Mouse (Mus musculus) liver, adult 2 months (tissue): ENCODE results near the gene Cyp26c1. TPM values are rescaled to one million over a fixed set of nuclear protein-coding genes. Genes with fewer than 3 reads are reported as not detected.

Experiments used
- DNase-seq: peaks from one replicate; pipeline ENCODE4 v3.0.0-alpha.2; 2011; ENCODE audit warnings: low read depth, low spot score; ENCODE audit errors: extremely low read depth
- H3K27ac ChIP-seq: fragments of 200-500 bp; replicated peaks from 2 replicates; pipeline ENCODE4 v1.5.1; 2012; ENCODE audit warnings: low read depth, mild to moderate bottlenecking, control low read depth, inconsistent platforms, low read length; ENCODE audit not compliant: insufficient read depth
- H3K27me3 ChIP-seq: fragments of 200-500 bp; 2 replicates; pipeline ENCODE4 v1.6.1; 2012; ENCODE audit warnings: mild to moderate bottlenecking, moderate library complexity, low read length, inconsistent platforms; ENCODE audit not compliant: control insufficient read depth, insufficient read depth
- H3K36me3 ChIP-seq: fragments of 200-500 bp; 2 replicates; pipeline ENCODE4 v1.6.1; 2012; ENCODE audit warnings: low read length, inconsistent platforms; ENCODE audit not compliant: control insufficient read depth, insufficient read depth
- H3K4me1 ChIP-seq: fragments of 200-500 bp; 2 replicates; pipeline ENCODE4 v1.6.1; 2011; ENCODE audit warnings: low read length; ENCODE audit not compliant: control insufficient read depth, insufficient read depth
- H3K4me3 ChIP-seq: fragments of 200-500 bp; 2 replicates; pipeline ENCODE4 v1.5.1; 2011; ENCODE audit warnings: low read depth, mild to moderate bottlenecking, control low read depth, low read length, moderate library complexity; ENCODE audit not compliant: insufficient read depth
- H3K79me2 ChIP-seq: fragments of 200-500 bp; 2 replicates; pipeline ENCODE4 v1.6.1; 2012; ENCODE audit warnings: inconsistent platforms, mild to moderate bottlenecking, low read length, moderate library complexity; ENCODE audit not compliant: control insufficient read depth, insufficient read depth
- H3K9ac ChIP-seq: fragments of 200-500 bp; 2 replicates; pipeline ENCODE4 v1.6.1; 2012; ENCODE audit warnings: low read depth, mild to moderate bottlenecking, control low read depth, inconsistent platforms, low read length
- CTCF ChIP-seq: fragments of 200-500 bp; IDR thresholded peaks from 2 replicates; pipeline ENCODE4 v1.5.1; 2011; ENCODE audit warnings: low read depth, low read length, control low read depth
- POLR2A ChIP-seq: fragments of 200-500 bp; IDR thresholded peaks from 2 replicates; pipeline ENCODE4 v1.6.1; 2011; ENCODE audit warnings: low read length, control low read depth; ENCODE audit not compliant: insufficient read depth; ENCODE audit errors: extremely low read depth
- WGBS: fragments of 180-500 bp; shearing (Covaris S2); methylation state at CpG from one replicate; pipeline ENCODE4 v1.1.7; 2018; 5-methylcytosine and 5-hydroxymethylcytosine counted together
- polyA plus RNA-seq: library from polyadenylated mRNA; depleted of rRNA; stranded (reverse); fragments of >200 nt; gene quantifications from 2 replicates; pipeline ENCODE4 v1.2.3, GENCODE M21; 2012
- total RNA-seq: library from RNA; depleted of rRNA; stranded (reverse); fragments of >200 nt; gene quantifications from 2 replicates; pipeline ENCODE4 v1.2.3, GENCODE M21; 2014

Cyp26c1 gene
- total and polyA plus RNA-seq, 2 experiments: 0.05 to 0.09 TPM

- TF ChIP-seq POLR2A: no peak
- TF ChIP-seq CTCF: no peak
- Histone ChIP-seq H3K27ac (no peak overlapping the region), H3K4me1 (no peaks in the 10 kb centered on the region), H3K4me3 (no peak overlapping the region), H3K9ac (no peak overlapping the region), H3K36me3 (no peaks in the 10 kb centered on the region), H3K79me2 (peaks cover 4% of the 10 kb centered on the region; the same call in 1 of the 2 replicates), H3K27me3 (no peaks in the 10 kb centered on the region)
- DNase-seq: no peak
- WGBS: 88% methylated on average over 13 of the region's 13 CpGs
Measured at GRCm38 (mm10) chr19:37667855-37668594, 17.4 kb upstream of the Cyp26c1 start.

- H3K79me2 ChIP-seq: peaks cover 4% of the 10 kb centered on the region; the same call in 1 of the 2 replicates
- H3K4me1 ChIP-seq: no peaks in the 10 kb centered on the region
- H3K4me3 ChIP-seq: no peak overlapping the region
- H3K36me3 ChIP-seq: no peaks in the 10 kb centered on the region
- 91% methylated on average over 5 of the region's 5 CpGs for WGBS
- no peak overlapping the region for H3K9ac ChIP-seq
- TF ChIP-seq POLR2A (no peak), CTCF (no peak)
- DNase-seq: no peak
- no peak overlapping the region for H3K27ac ChIP-seq
- H3K27me3 ChIP-seq: no peaks in the 10 kb centered on the region
Measured at GRCm38 (mm10) chr19:37668657-37669056, 16.7 kb upstream of the Cyp26c1 start.

- H3K27me3 ChIP-seq: no peaks in the 10 kb centered on the region
- peaks cover 4% of the 10 kb centered on the region; the same call in 1 of the 2 replicates for H3K79me2 ChIP-seq
- H3K9ac ChIP-seq: no peak overlapping the region
- no peak overlapping the region for H3K27ac ChIP-seq
- DNase-seq: no peak
- no peak overlapping the region for H3K4me3 ChIP-seq
- H3K4me1 ChIP-seq: no peaks in the 10 kb centered on the region
- TF ChIP-seq CTCF: no peak
- no peak for TF ChIP-seq POLR2A
- 90% methylated on average over 5 of the region's 5 CpGs for WGBS
- H3K36me3 ChIP-seq: no peaks in the 10 kb centered on the region
Measured at GRCm38 (mm10) chr19:37669486-37669885, 15.9 kb upstream of the Cyp26c1 start.

DNA sequence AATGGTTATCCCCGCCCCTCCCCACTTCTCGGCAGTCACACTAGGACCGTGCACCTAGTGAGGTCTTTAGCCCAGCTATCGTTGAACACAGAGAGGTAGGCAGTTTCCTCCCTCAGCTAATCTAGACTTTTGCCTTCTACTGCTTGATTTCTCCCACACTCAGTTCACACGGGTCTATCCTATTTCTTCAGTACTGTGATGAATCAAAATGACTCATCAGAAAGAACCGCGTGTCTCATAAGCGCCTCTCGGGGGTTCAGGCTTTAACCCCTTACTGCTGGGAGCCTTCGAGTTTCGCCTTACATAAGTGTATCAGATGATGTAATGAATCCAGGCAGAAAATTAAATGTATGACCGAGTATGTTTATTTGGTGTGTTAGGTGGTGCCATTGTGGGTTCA lies 12.0 kb upstream of the Cyp26c1 start:
- WGBS: 82% methylated on average over 12 of the region's 12 CpGs
- DNase-seq: no peak
- Histone ChIP-seq H3K9ac (no peak overlapping the region), H3K79me2 (peaks cover under 1% of the 10 kb centered on the region; the same call in 1 of the 2 replicates), H3K27me3 (no peaks in the 10 kb centered on the region), H3K36me3 (no peaks in the 10 kb centered on the region), H3K27ac (no peak overlapping the region), H3K4me3 (no peak overlapping the region), H3K4me1 (no peaks in the 10 kb centered on the region)
- no peak for TF ChIP-seq CTCF
- TF ChIP-seq POLR2A: no peak

DNA sequence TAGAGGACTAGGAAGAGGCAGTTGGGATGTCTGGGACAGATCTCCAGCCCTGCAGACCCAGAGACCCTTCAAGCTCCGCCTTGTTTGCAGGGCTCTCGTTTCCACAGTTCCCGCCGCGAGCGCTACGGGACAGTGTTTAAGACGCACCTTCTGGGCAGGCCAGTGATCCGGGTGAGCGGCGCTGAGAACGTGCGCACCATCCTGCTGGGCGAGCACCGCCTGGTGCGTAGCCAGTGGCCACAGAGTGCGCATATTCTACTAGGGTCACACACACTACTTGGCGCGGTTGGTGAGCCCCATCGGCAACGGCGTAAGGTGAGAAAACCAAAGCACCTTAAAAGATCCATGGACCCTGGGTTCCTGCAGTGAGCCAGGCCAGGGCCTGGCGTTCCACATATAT lies 966 bp downstream of the Cyp26c1 start:
- H3K4me1 ChIP-seq: no peaks in the 10 kb centered on the region
- H3K36me3 ChIP-seq: peaks cover 9% of the 10 kb centered on the region; the same call in 1 of the 2 replicates
- WGBS: 84% methylated on average over 23 of the region's 23 CpGs
- no peaks in the 10 kb centered on the region; the same call in 1 of the 2 replicates for H3K79me2 ChIP-seq
- no peak overlapping the region for H3K4me3 ChIP-seq
- no peak overlapping the region for H3K27ac ChIP-seq
- no peak for DNase-seq
- no peaks in the 10 kb centered on the region for H3K27me3 ChIP-seq
- no peak for TF ChIP-seq POLR2A
- TF ChIP-seq CTCF: no peak
- H3K9ac ChIP-seq: no peak overlapping the region
